Mouse (Mus musculus) bone marrow macrophage, adult 2 months (primary cell): ENCODE measurements around the gene Wdfy4.

Experiments
- CTCF ChIP-seq: IDR thresholded peaks from 2 replicates; pipeline ENCODE4 v1.5.1; 2012; ENCODE audit warnings: low read depth, mild to moderate bottlenecking, low read length, moderate library complexity
- POLR2A ChIP-seq: IDR thresholded peaks from 2 replicates; pipeline ENCODE4 v1.6.1; 2012; ENCODE audit warnings: mild to moderate bottlenecking, low read depth, low read length, borderline replicate concordance

DNA sequence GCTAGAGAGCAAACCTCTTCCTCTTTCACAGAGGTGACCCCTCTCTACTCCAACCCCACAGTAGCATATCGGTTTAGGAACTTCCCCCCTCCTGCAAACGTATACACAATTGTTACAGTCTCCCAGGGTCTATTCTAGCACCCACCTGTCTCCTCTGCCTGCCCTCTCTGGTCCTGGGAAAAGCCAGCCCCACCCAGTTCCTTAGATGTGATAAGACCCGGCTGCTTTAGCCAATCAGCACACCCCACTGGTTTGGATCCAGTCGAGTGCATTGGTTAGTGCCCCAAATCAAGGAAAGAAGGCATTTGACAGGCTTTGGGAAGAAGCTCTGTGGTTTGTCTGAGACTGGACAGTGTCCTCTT is 29.4 kb upstream of the Wdfy4 start:
- TF ChIP-seq CTCF (no peak), POLR2A (no peak)
